Comparison of ENCODE assay signal across 30 mouse cellular contexts in the genomic region with DNA sequence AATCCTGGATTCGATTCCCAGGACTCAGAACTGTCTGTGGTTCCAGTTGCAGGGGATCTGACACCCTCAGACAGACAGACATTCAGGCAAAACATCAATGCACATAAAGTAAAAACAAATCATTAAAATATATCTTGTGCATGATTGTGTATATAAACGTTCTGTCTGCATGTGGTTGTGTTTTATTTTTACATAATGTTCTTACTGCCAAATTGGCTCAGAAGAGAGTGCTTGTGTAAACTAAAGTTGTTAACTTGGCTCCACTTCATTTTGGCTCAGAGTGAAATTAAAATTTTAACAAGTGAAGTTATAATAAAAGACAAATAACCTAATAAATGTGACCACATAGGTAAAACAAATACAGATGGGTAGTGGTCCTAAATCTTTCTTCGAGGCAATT. TPM values are rescaled to one million over a fixed set of nuclear protein-coding genes. Genes with fewer than 3 reads are reported as not detected.
A peak's percentile ranks its signal among the peaks of the same experiment; 100 is the strongest.
DNase-seq lines count a peak whose midpoint lies in the region; ATAC-seq and TF ChIP-seq lines count a peak whose summit lies in the region.
"Had no signal": no experiment of that assay in that cellular context is flagged by ENCODE, and none has a peak within 500 bp of the region (broad histone marks: within the 10 kb centered on the region; RNA-seq: fewer than 3 reads in every experiment).

No protein-coding gene starts in this region.

- no peak overlapping the region for H3K9ac ChIP-seq in forebrain, embryonic 14.5 days (ENCODE audit: low read length)
- H3K9ac ChIP-seq in forebrain, embryonic 16.5 days (replicated peaks; ENCODE audit: low read depth, low read length), result no peak overlapping the region
- no peak overlapping the region for H3K9ac ChIP-seq in lung, embryonic 14.5 days
- H3K9ac ChIP-seq in lung, postnatal 0 days (replicated peaks; ENCODE audit: low read depth), result no peak overlapping the region
- H3K9ac ChIP-seq: embryonic facial prominence, embryonic 13.5 days; embryonic facial prominence, embryonic 15.5 days; forebrain, embryonic 12.5 days; forebrain, embryonic 15.5 days had no signal

- no peak overlapping the region for H3K4me2 ChIP-seq in forebrain, embryonic 14.5 days (ENCODE audit: low read length)
- no peak overlapping the region for H3K4me2 ChIP-seq in forebrain, embryonic 16.5 days (ENCODE audit: low read length)
- H3K4me2 ChIP-seq in lung, embryonic 14.5 days, result no peak overlapping the region
- H3K4me2 ChIP-seq in lung, postnatal 0 days (replicated peaks; ENCODE audit: low read depth, low read length), result no peak overlapping the region
- H3K4me2 ChIP-seq: embryonic facial prominence, embryonic 13.5 days; embryonic facial prominence, embryonic 15.5 days; forebrain, embryonic 12.5 days; forebrain, embryonic 15.5 days had no signal

- TF ChIP-seq EP300 in lung, postnatal 0 days (IDR thresholded peaks at IDR 0.05), result no peak

- DNase-seq in forebrain, embryonic 14.5 days (ENCODE audit: low spot score), result peak; percentile 24
- peak; percentile 66 for DNase-seq in lung, embryonic 14.5 days
- no peak for DNase-seq in lung, postnatal 14 days
- peak; percentile 32 for DNase-seq in lung, postnatal 0 days (ENCODE audit: low spot score)
- DNase-seq in lung, adult 2 months, result no peak
- DNase-seq in brain, embryonic 14.5 days (ENCODE audit: low read depth), result peak; percentile 30
- DNase-seq: adrenal gland, adult 8-10 months; adrenal gland, postnatal 14 days; adrenal gland, postnatal 36 days; B cell, adult 2 months; cerebellum, adult 11 months; cerebellum, adult 18-20 months; cerebellum, adult 8-10 months; cerebellum, adult 9-11 months; cerebellum, postnatal 14 days; cerebellum, postnatal 36 days; embryo, embryonic 11 days had no signal

- H3K27me3 ChIP-seq in forebrain, embryonic 14.5 days (replicated peaks; ENCODE audit: control insufficient read depth, insufficient read depth, low read length), result no peaks in the 10 kb centered on the region
- no peaks in the 10 kb centered on the region for H3K27me3 ChIP-seq in forebrain, embryonic 16.5 days (replicated peaks; ENCODE audit: control insufficient read depth, insufficient read depth, low read length)
- H3K27me3 ChIP-seq in lung, embryonic 14.5 days (ENCODE audit: insufficient read depth, low read length), result no peaks in the 10 kb centered on the region
- no peaks in the 10 kb centered on the region for H3K27me3 ChIP-seq in lung, postnatal 0 days (replicated peaks; ENCODE audit: insufficient read depth, low read length)
- H3K27me3 ChIP-seq: CH12.LX; embryonic facial prominence, embryonic 13.5 days; embryonic facial prominence, embryonic 15.5 days; forebrain, embryonic 12.5 days; forebrain, embryonic 15.5 days; Patski had no signal

- H3K27ac ChIP-seq in forebrain, embryonic 14.5 days (ENCODE audit: low read depth, low read length), result no peak overlapping the region
- no peak overlapping the region for H3K27ac ChIP-seq in forebrain, embryonic 16.5 days (ENCODE audit: low read length)
- H3K27ac ChIP-seq in lung, embryonic 14.5 days (ENCODE audit: low read depth), result no peak overlapping the region
- H3K27ac ChIP-seq in lung, postnatal 0 days (ENCODE audit: low read length), result no peak overlapping the region
- H3K27ac ChIP-seq: embryonic facial prominence, embryonic 13.5 days; embryonic facial prominence, embryonic 15.5 days; forebrain, embryonic 10.5 days; forebrain, embryonic 12.5 days; forebrain, embryonic 15.5 days had no signal

- 81% methylated on average over 3 of the region's 3 CpGs for WGBS in forebrain, embryonic 14.5 days
- WGBS in forebrain, embryonic 16.5 days, result 62% methylated on average over 3 of the region's 3 CpGs
- WGBS in lung, embryonic 14.5 days, result 53% methylated on average over 3 of the region's 3 CpGs
- WGBS in lung, postnatal 0 days, result 48% methylated on average over 3 of the region's 3 CpGs
- 50% methylated on average over 3 of the region's 3 CpGs for WGBS in lung, adult 2 months

- TF ChIP-seq CTCF in lung, embryonic 14.5 days (IDR thresholded peaks at IDR 0.05; ENCODE audit: low read depth), result no peak
- TF ChIP-seq CTCF in lung, postnatal 0 days (IDR thresholded peaks at IDR 0.05), result no peak
- TF ChIP-seq CTCF in lung, adult 2 months (IDR thresholded peaks at IDR 0.05; ENCODE audit: insufficient read depth, low read length), result no peak
- TF ChIP-seq CTCF in brain, embryonic 14.5 days (IDR thresholded peaks at IDR 0.05; ENCODE audit: borderline replicate concordance, extremely low read depth, insufficient read depth, insufficient read length), result no peak

- no peak for TF ChIP-seq POLR2A in lung, adult 2 months (IDR thresholded peaks at IDR 0.05; ENCODE audit: borderline replicate concordance, extremely low read depth, low read depth, low read length)
- TF ChIP-seq POLR2A in brain, embryonic 14.5 days (IDR thresholded peaks at IDR 0.05; ENCODE audit: borderline replicate concordance, extremely low read depth, insufficient read depth, insufficient read length, poor library complexity, severe bottlenecking), result no peak

- no peaks in the 10 kb centered on the region for H3K4me1 ChIP-seq in forebrain, embryonic 14.5 days (ENCODE audit: control insufficient read depth, insufficient read depth, low read length)
- no peaks in the 10 kb centered on the region for H3K4me1 ChIP-seq in forebrain, embryonic 16.5 days (replicated peaks; ENCODE audit: control insufficient read depth, insufficient read depth, low read length)
- no peaks in the 10 kb centered on the region for H3K4me1 ChIP-seq in lung, embryonic 14.5 days (ENCODE audit: insufficient read depth)
- no peaks in the 10 kb centered on the region for H3K4me1 ChIP-seq in lung, postnatal 0 days (ENCODE audit: insufficient read depth, low read depth, low read length)
- H3K4me1 ChIP-seq in lung, adult 2 months (ENCODE audit: control insufficient read depth, insufficient read depth, low read length), result no peaks in the 10 kb centered on the region
- H3K4me1 ChIP-seq: embryonic facial prominence, embryonic 13.5 days; embryonic facial prominence, embryonic 15.5 days; forebrain, embryonic 10.5 days; forebrain, embryonic 12.5 days; forebrain, embryonic 15.5 days had no signal

- no peaks in the 10 kb centered on the region for H3K9me3 ChIP-seq in forebrain, embryonic 14.5 days (replicated peaks; ENCODE audit: control insufficient read depth, low read length)
- H3K9me3 ChIP-seq in forebrain, embryonic 16.5 days (ENCODE audit: control insufficient read depth, low read length), result no peaks in the 10 kb centered on the region
- H3K9me3 ChIP-seq in lung, embryonic 14.5 days (ENCODE audit: low read depth, low read length), result no peaks in the 10 kb centered on the region
- H3K9me3 ChIP-seq in lung, postnatal 0 days (ENCODE audit: low read length), result no peaks in the 10 kb centered on the region
- H3K9me3 ChIP-seq: embryonic facial prominence, embryonic 13.5 days; embryonic facial prominence, embryonic 15.5 days; forebrain, embryonic 10.5 days; forebrain, embryonic 12.5 days; forebrain, embryonic 15.5 days; G1E had no signal

- no peaks in the 10 kb centered on the region for H3K36me3 ChIP-seq in forebrain, embryonic 14.5 days (ENCODE audit: control insufficient read depth, insufficient read depth, low read length)
- H3K36me3 ChIP-seq in forebrain, embryonic 16.5 days (ENCODE audit: control insufficient read depth, insufficient read depth), result no peaks in the 10 kb centered on the region
- H3K36me3 ChIP-seq in lung, embryonic 14.5 days (ENCODE audit: insufficient read depth), result no peaks in the 10 kb centered on the region
- no peaks in the 10 kb centered on the region for H3K36me3 ChIP-seq in lung, postnatal 0 days (ENCODE audit: insufficient read depth, low read length)
- H3K36me3 ChIP-seq: embryonic facial prominence, embryonic 13.5 days; embryonic facial prominence, embryonic 15.5 days; forebrain, embryonic 10.5 days; forebrain, embryonic 12.5 days; forebrain, embryonic 15.5 days; G1E had no signal

- ATAC-seq in forebrain, embryonic 14.5 days, result no peak
- ATAC-seq in forebrain, embryonic 16.5 days, result no peak
- peak; percentile 44; the same call in 1 of the 2 replicates for ATAC-seq in lung, embryonic 14.5 days (ENCODE audit: insufficient read depth)
- ATAC-seq in lung, postnatal 0 days, result no peak
- ATAC-seq: activated CD4-positive, CD25-positive, alpha-beta regulatory T cell, adult 4 months; CD4-positive, CD25-positive, alpha-beta regulatory T cell, adult 4 months; forebrain, embryonic 15.5 days; Patski had no signal

- H3K4me3 ChIP-seq in forebrain, embryonic 14.5 days (ENCODE audit: low read depth, low read length), result no peak overlapping the region
- H3K4me3 ChIP-seq in forebrain, embryonic 16.5 days (replicated peaks; ENCODE audit: low read length), result no peak overlapping the region
- H3K4me3 ChIP-seq in lung, embryonic 14.5 days (ENCODE audit: low read depth, low read length), result no peak overlapping the region
- no peak overlapping the region for H3K4me3 ChIP-seq in lung, postnatal 0 days (ENCODE audit: low read depth, low read length)
- H3K4me3 ChIP-seq in lung, adult 2 months (replicated peaks; ENCODE audit: extremely low read depth, low read depth, low read length), result no peak overlapping the region
- H3K4me3 ChIP-seq: embryonic facial prominence, embryonic 13.5 days; embryonic facial prominence, embryonic 15.5 days; erythroblast, embryonic 14.5 days; forebrain, embryonic 10.5 days; forebrain, embryonic 12.5 days; forebrain, embryonic 15.5 days had no signal

RNA-seq across cellular contexts. Expression of a gene that starts 17.1 kb away (rescaled TPM):
- 49.5 and 51.1 TPM in 2 replicates for polyA plus RNA-seq in forebrain, embryonic 14.5 days (2014; fragmentation: Nextera tagmentation; extraction: Ambion mirVana)
- polyA plus RNA-seq in forebrain, embryonic 16.5 days (2015; fragmentation: Nextera tagmentation; extraction: Ambion mirVana), result 58.5 and 70.4 TPM in 2 replicates
- polyA plus RNA-seq in lung, embryonic 14.5 days (2014; fragmentation: Nextera tagmentation; extraction: Ambion mirVana), result 96.8 and 108 TPM in 2 replicates
- polyA plus RNA-seq in lung, postnatal 0 days (2015; fragmentation: Nextera tagmentation; extraction: Ambion mirVana), result 46.3 and 56.6 TPM in 2 replicates
- polyA plus RNA-seq in lung, adult 2 months (2012; rRNA removed), result 70.0 and 72.8 TPM in 2 replicates
- polyA plus RNA-seq in brain, embryonic 14.5 days (2012; rRNA removed), result 100 and 106 TPM in 2 replicates
- polyA plus RNA-seq: activated CD4-positive, CD25-positive, alpha-beta regulatory T cell, adult 4 months had no signal

RNA-seq across cellular contexts. Expression of a gene that starts 44.8 kb away (rescaled TPM):
- polyA plus RNA-seq in forebrain, embryonic 14.5 days (2014; fragmentation: Nextera tagmentation; extraction: Ambion mirVana), result not detected in 2 replicates
- not detected in 2 replicates for polyA plus RNA-seq in forebrain, embryonic 16.5 days (2015; fragmentation: Nextera tagmentation; extraction: Ambion mirVana)
- not detected in 2 replicates for polyA plus RNA-seq in lung, embryonic 14.5 days (2014; fragmentation: Nextera tagmentation; extraction: Ambion mirVana)
- polyA plus RNA-seq in lung, postnatal 0 days (2015; fragmentation: Nextera tagmentation; extraction: Ambion mirVana), result not detected in 2 replicates
- not detected in 2 replicates for polyA plus RNA-seq in lung, adult 2 months (2012; rRNA removed)
- polyA plus RNA-seq in brain, embryonic 14.5 days (2012; rRNA removed), result not detected in 2 replicates
- polyA plus RNA-seq: activated CD4-positive, CD25-positive, alpha-beta regulatory T cell, adult 4 months; CD4-positive, CD25-positive, alpha-beta regulatory T cell, adult 4 months; embryonic facial prominence, embryonic 11.5 days; embryonic facial prominence, embryonic 13.5 days; embryonic facial prominence, embryonic 15.5 days; erythroblast, embryonic 14.5 days; forebrain, embryonic 10.5 days; forebrain, embryonic 12.5 days; forebrain, embryonic 15.5 days; G1E; Patski had no signal

RNA-seq across cellular contexts. Expression of a gene that starts 48.1 kb away (rescaled TPM):
- polyA plus RNA-seq in forebrain, embryonic 14.5 days (2014; fragmentation: Nextera tagmentation; extraction: Ambion mirVana), result 0.46 and 0.56 TPM in 2 replicates
- 0.67 and 0.81 TPM in 2 replicates for polyA plus RNA-seq in forebrain, embryonic 16.5 days (2015; fragmentation: Nextera tagmentation; extraction: Ambion mirVana)
- 0.35 and 0.74 TPM in 2 replicates for polyA plus RNA-seq in lung, embryonic 14.5 days (2014; fragmentation: Nextera tagmentation; extraction: Ambion mirVana)
- polyA plus RNA-seq in lung, postnatal 0 days (2015; fragmentation: Nextera tagmentation; extraction: Ambion mirVana), result 0.66 and 0.96 TPM in 2 replicates
- 0.58 and 0.69 TPM in 2 replicates for polyA plus RNA-seq in lung, adult 2 months (2012; rRNA removed)
- 1.9 and 3.6 TPM in 2 replicates for polyA plus RNA-seq in brain, embryonic 14.5 days (2012; rRNA removed)
- polyA plus RNA-seq: erythroblast, embryonic 14.5 days had no signal

RNA-seq across cellular contexts. Expression of a gene that starts 49.2 kb away (rescaled TPM):
- not detected in 2 replicates for polyA plus RNA-seq in forebrain, embryonic 14.5 days (2014; fragmentation: Nextera tagmentation; extraction: Ambion mirVana)
- polyA plus RNA-seq in forebrain, embryonic 16.5 days (2015; fragmentation: Nextera tagmentation; extraction: Ambion mirVana), result not detected in 2 replicates
- not detected in 2 replicates for polyA plus RNA-seq in lung, embryonic 14.5 days (2014; fragmentation: Nextera tagmentation; extraction: Ambion mirVana)
- not detected in 2 replicates for polyA plus RNA-seq in lung, postnatal 0 days (2015; fragmentation: Nextera tagmentation; extraction: Ambion mirVana)
- not detected in 2 replicates for polyA plus RNA-seq in lung, adult 2 months (2012; rRNA removed)
- not detected in 2 replicates for polyA plus RNA-seq in brain, embryonic 14.5 days (2012; rRNA removed)
- polyA plus RNA-seq: activated CD4-positive, CD25-positive, alpha-beta regulatory T cell, adult 4 months; CD4-positive, CD25-positive, alpha-beta regulatory T cell, adult 4 months; embryonic facial prominence, embryonic 11.5 days; embryonic facial prominence, embryonic 13.5 days; embryonic facial prominence, embryonic 15.5 days; erythroblast, embryonic 14.5 days; forebrain, embryonic 10.5 days; forebrain, embryonic 12.5 days; forebrain, embryonic 15.5 days; G1E; Patski had no signal

RNA-seq across cellular contexts. Expression of a gene that starts 53.1 kb away (rescaled TPM):
- polyA plus RNA-seq in forebrain, embryonic 14.5 days (2014; fragmentation: Nextera tagmentation; extraction: Ambion mirVana), result 41.0 and 42.0 TPM in 2 replicates
- polyA plus RNA-seq in forebrain, embryonic 16.5 days (2015; fragmentation: Nextera tagmentation; extraction: Ambion mirVana), result 28.6 and 32.2 TPM in 2 replicates
- polyA plus RNA-seq in lung, embryonic 14.5 days (2014; fragmentation: Nextera tagmentation; extraction: Ambion mirVana), result 25.8 and 28.3 TPM in 2 replicates
- polyA plus RNA-seq in lung, postnatal 0 days (2015; fragmentation: Nextera tagmentation; extraction: Ambion mirVana), result 23.0 and 24.1 TPM in 2 replicates
- polyA plus RNA-seq in lung, adult 2 months (2012; rRNA removed), result 84.8 and 87.6 TPM in 2 replicates
- polyA plus RNA-seq in brain, embryonic 14.5 days (2012; rRNA removed), result 177 and 242 TPM in 2 replicates

Comparison
In these comparisons a context has a peak if more than half of its experiments do, and no peak if none do; other contexts are left out.
1. DNase-seq: peak in forebrain, embryonic 14.5 days (single experiment), lung, embryonic 14.5 days (single experiment), lung, postnatal 0 days (single experiment) and brain, embryonic 14.5 days (single experiment); none in lung, postnatal 14 days (single experiment) and lung, adult 2 months (single experiment).